Mouse (Mus musculus) bone marrow macrophage, adult 2 months (primary cell): Measurements from ENCODE around the gene Slc12a5.

Source experiments
- CTCF ChIP-seq: IDR thresholded peaks from 2 replicates; pipeline ENCODE4 v1.5.1; 2012; ENCODE audit warnings: low read depth, mild to moderate bottlenecking, low read length, moderate library complexity
- POLR2A ChIP-seq: IDR thresholded peaks from 2 replicates; pipeline ENCODE4 v1.6.1; 2012; ENCODE audit warnings: mild to moderate bottlenecking, low read depth, low read length, borderline replicate concordance

GRCm38 (mm10) chr2:164970631-164971196, 10.1 kb downstream of the Slc12a5 start:
- TF ChIP-seq CTCF (no peak), POLR2A (no peak)
